Mouse (Mus musculus) heart, adult 11 months (tissue): ENCODE data around the gene Zfp511.

Experiments used
- DNase-seq: peaks from one replicate; pipeline ENCODE4 v3.0.0; 2022

The Zfp511 gene

DNA sequence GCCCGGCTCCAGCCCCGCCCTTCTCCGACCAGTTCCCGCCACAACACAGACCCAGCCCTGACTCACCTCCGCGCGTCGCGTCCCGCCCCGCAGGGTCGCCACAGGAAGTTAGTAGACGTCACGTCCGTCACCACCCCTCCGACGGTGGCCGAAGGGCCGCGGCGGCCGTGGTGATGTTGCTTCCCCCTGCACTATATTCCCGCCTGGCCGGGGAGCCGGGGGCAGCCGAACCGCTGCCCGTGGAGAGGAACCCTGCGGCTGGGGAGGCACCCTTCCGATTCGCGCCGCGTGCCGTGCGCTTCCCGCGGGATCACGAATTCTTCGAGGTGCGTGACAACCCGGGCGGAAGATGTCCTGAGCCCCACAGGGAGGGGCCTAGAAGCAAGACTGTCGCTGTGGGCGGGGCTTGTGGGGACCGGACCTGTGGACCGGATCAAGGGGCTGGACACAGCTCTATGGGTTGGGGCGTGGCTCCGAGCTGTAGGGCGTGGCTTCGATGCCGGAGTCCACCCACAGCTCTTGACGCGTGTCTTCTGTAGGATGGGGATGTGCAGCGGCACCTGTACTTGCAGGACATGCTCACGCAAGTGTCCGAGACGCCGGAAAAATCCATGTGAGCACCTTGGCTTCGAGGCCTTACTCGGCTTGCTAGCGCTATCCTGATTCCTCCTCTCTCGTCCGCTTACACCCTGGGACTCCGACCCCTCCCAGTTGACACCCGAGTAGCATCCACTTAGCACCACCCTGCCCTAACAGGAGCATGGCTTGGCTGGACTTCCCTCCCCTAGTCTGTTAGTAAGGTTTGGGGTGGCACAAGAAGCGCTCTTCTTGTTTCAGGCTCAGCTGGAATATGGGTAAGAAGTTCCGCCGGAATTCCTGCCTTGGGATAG, at the start of gene Zfp511, which contains the start of gene Tubgcp2:
Gene Zfp511 (plus strand): TSS at position 111 of the 890 bp plus-strand sequence.
Gene Tubgcp2 (minus strand): TSS at position 389 of the 890 bp plus-strand sequence.
- peak; percentile 100 for DNase-seq

DNA sequence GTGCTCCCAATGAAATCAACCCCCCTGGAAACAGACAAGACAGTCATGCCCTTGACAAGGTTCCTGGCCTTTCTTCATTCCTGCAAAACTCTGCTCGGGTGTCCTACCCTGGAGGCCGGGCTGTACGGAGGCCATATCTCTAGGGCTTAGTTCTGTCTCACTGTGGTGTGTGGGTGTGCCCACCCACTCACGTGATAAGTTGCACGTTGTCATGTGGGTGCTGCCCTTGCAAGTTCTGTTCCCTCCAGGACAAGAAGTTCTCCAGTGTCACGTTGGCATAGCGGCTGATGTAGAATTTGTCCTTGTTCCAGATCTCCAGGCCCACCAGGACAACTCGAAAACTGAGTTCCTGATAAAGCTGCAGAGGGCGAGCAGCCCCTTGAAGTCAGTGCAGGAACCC, 47.9 kb upstream of the Zfp511 start:
- no peak for DNase-seq

DNA sequence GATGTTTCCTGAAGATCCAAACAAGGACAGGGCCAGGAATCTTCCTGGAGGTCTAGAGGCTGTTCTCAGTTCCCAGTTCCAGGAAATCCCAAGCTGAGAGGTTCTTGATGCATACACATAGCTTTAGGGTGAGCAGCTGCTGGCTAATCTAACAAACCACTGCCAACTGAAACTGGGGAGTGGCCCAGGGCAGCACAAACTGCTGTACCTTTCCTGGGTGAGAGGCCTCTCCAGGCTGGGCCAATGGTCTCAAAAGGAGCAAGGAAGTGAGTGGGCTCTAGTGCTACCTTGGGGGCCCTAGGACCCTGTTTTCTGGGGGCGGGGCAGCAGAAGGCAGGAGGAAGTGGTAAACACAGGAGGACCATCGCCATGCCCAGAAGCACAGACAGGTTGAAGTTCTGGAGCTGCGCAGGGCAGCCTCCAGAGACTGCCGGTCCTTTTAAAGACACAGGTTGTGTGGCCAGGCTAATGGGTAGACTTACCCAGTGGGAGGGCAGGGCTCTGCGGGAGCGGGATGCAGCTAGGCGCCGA, 45.3 kb upstream of the Zfp511 start:
- DNase-seq, result no peak

DNA sequence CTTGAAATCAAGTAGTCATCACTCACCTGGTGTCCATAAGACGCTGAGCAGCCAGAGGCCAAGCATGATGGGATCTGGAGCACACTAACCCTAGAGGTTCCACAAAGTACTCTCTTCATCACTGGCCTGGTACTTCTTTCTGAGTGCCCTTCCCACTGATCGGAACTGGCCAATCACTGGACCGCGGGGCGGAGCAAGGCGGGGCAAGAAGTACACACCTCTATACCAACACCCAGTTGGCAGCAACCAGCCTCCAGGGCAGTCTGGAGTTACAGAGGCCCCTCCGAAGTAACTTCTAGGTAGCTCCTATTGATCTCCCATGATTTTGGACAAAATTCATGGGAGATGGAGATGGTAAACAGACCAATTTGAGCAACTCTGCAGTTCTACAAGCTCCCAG, 43.8 kb upstream of the Zfp511 start, which contains the start of gene Adam8:
Gene Adam8 (minus strand): TSS at position 157 of the 400 bp plus-strand sequence.
- no peak for DNase-seq

DNA sequence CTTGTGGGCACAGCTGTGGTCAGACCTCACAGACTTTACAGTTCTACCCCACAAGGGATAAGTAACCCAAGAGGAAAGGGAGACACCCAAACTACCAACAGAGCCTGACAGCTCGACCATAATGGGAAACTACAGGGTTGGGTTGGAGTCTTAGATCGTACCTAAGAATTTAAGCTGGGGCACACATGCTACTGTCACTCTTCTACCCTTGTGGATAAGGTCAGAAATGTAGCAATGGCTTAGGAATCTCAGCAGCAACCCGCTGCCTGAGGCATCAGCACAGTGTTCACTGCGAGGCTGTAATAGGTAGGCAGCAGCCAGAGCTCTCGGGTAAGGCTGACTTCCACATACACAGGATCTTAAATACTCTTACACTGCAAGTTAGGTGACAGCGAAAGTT, 42.7 kb upstream of the Zfp511 start:
- DNase-seq, result peak; percentile 61

DNA sequence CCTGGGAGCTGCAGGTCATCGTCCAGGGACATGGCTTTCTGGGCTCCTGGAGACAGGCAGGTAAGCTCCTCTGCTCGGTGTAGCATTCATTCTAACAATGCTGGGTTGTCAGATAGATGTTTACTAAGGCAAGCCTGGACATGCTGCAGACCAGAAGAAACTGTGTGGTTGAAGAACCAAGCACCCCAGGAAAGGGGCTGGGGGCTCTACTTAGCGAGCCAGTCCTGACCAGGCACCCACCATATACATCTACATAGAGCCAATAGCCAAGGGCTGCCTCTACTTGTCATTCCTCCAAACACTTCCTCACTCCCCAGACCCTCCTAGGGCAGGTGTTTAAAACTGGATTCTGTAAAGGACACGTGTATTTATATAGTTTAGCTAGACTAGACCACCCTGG, 42.0 kb upstream of the Zfp511 start:
- DNase-seq, result peak; percentile 70

DNA sequence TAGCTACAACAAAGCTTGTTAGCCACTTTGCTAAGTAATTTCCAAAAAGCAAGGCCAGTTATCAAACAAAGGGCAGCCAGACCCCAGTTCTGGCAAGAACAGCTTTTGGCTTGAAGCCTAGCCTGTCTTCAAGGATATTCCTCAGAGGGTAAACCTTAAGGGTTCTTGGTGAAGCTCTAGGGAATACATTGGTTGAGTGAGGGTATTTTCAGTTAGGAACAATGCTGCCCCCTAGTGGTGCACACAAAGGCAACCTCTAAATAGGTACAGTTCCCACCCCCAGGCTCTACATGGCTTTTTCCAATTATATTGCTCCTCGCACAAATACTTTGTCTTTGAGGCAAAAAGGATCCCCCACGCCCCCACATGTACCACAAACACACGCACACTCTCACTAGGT, 41.5 kb upstream of the Zfp511 start:
- DNase-seq, result peak; percentile 91

DNA sequence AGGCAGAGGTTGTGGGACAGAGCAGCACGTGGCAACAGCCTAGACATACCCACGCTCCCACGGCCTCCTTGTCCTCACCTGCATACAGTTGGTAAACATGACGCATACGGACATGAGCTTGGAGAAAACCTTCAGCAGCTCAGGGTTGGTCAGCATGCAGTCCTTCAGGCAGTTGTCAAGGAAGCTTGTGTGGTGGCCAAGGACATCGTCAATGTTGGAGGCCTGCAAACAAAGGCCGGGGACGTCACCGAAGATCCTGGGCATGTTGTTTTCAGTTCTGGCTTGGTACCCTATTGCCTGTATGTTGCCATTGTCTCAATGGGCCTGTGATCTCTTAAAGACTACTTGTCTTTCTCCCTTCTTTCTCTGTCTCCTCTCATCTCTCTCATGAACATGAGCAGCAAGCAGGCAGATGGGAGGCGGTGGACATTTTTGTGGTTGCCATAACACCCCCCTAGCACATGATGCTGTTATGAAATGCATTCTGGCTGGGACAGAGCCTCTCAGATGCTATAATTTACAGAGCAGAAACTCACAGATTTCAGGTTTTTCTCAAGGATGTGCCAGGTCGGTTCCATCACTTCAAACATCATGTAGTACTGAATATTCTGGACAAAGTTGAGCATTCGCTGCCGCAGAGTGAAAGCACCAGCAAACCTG, 37.4 kb upstream of the Zfp511 start:
- peak; percentile 71 for DNase-seq

DNA sequence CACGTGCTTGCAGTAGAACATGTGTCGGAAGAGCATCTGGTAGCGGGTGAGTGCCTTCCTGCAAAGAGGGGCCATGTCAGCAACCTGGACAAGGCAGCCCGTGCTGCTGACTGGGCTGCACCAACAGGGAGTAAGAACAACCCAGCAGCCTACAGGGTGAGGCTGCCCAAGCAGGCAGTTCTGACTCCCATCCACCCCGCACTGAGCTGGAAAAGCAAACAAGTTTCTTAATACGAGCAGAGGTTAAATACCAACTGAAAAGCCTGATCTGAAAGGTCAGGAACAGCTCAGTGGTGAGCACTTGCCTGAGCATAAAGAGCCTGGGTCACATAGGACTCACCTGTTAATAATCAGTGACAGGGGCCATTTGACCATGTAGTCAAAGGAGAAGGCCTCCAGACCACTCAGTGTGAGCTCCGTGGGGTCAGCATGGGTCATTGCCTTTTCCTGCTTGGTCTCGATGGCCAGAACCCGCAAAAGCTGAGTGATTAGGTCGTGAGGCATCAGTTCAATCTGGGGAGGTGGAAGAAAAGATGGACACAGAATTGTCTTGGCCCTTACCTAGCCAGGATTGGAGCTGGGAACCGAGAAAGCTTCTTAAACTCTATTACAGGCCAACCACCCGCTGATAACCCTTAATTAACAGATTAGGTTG, 35.0 kb upstream of the Zfp511 start:
- peak; percentile 53 for DNase-seq

DNA sequence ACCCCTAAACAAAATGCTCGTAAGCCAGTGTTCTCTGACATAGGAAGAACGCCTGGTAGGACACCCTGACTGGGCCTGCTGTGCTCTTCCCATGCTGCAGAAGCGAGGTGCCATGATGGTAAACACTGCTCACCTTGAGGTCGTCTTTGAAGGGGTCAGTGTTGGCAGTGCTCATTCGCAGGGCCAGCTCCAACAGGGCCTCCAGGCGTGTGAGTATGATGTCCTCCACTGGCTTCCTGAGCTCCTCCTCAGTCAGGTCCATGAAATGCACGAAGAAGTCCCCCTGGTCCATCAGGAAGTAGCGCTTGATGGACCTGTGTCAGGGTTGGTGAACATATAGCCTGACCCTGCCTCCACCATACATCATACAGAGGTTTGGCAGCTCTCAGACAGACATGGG, 31.5 kb upstream of the Zfp511 start:
- peak; percentile 80 for DNase-seq

DNA sequence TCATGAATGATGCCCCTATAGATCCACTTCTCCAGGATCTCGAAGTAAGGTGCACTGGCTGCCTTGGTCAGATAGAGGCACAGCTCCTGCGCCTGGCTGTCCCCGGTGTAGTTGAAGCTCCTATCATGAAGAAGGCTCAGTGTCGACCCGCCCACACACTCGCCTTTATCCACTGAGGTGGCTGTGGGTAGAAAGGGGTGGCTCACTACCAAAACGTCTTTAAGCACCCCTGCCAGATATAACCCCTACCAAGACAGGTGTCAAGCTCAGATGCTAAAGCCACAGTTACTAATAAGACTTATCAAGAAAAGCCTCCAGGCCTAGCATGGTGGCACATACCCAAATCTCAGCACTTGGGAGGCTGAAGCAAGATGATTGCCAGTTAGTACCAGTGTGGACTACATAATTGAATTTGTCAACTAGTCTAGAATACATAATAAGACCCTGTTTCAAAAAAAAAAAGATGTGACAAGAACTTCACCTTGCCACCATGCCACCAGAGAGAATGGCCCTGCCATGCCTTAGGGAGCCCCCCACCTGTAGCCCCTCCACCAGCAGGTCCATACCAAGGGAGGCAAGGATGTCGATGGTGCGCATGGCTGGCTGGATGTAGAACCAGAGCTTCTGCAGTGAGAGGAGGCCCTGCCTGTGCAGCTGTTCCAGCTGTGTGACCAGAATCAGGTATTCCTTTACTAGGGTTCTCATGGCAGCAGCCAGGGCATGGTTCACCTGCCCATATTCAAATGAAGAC, 29.2 kb upstream of the Zfp511 start:
- DNase-seq, result peak; percentile 73

DNA sequence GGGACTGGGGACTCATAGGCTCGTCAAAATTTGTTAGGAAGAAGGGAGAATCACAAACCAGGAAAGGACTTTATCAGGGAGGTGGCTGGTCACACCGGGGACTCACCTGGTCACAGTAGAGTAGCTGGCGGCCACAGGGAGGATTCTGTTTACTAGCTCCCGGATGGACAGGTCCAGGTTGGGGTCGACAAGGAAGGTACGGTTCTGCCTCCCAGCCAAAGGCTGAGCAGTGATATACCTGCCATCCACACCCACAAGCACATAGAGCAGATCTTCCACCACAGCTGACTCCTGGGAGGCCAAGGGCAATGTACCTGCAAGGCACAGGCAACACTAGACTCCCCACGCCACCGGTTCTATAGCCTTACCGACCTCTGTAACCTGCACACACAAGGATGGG, 28.4 kb upstream of the Zfp511 start:
- DNase-seq, result peak; percentile 64

DNA sequence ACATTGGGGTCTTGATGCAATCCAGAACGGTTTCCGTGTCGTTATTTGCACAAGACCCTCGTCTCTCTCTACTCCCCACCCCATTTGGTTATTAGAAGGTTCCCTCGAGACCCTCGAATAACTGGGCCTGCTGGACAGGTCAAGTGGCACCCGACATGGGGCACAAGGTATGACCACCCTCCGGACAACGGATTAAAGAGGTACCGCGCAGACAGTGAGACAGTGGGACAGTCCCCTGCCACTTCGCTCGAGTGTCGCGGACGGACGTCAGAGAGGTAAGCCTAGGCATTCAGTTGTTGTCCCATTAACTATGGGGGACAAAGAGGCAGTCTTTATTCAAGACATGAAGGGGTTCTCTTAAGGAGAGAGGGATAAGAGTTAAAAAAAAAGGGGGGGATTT, 24.9 kb upstream of the Zfp511 start:
- peak; percentile 60 for DNase-seq

DNA sequence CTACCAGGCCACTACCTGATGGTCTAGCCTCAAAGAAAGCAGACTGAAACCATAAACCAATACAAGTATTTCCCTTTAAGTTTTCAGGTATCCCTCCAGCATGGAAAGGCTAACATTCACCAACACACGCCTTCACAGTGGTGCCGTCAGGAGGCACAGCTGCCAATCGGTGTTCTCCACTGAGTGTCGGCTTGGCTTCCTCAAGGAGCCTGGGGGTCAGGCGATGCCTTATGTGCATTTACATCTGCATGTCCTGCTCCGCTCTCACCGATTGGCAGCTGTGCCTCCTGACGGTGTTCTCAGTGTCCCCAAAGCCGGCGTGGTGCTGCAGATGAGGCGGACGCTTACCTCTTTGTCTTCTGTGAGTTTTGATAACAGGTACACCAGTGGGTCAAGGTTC, 4.4 kb upstream of the Zfp511 start:
- peak; percentile 66 for DNase-seq

DNA sequence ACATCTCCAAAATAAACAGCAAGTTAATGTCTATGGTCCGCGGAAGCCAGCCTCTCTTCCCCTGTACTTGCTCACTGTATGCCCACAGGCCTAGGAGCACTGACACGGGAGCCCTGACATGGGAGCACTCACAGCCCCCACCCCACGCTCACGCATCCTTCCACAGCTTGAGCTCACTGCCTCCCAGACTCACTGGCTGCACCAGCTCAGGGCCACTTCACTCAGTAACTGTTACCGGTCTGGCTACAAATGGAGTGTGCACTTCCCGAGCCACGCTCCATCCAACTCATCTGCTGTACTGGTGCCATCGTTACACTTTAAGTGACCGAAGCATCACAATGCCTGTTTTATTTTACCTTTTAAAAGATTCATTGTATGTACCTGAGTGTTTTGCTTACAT, 3.8 kb upstream of the Zfp511 start:
- peak; percentile 72 for DNase-seq

DNA sequence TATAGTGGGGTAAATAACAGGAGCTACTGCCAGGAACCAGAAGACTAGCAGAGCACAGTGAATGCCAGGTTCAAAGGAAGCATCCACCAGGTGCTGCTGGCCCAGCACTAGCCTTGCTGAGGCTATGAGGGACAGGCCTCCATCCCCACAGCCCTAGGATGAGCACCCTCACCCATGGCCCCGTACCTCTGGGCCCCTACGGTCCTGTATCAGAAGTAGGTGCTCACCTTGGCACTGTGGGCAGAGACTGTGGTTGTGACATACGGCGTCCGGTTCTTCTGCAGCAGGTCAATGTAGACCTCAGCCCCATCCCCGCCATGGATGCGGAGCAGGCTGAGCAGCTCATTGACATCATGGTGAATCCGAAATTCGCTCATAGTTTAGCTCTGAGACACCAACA, 2.8 kb upstream of the Zfp511 start:
- DNase-seq, result peak; percentile 76

DNA sequence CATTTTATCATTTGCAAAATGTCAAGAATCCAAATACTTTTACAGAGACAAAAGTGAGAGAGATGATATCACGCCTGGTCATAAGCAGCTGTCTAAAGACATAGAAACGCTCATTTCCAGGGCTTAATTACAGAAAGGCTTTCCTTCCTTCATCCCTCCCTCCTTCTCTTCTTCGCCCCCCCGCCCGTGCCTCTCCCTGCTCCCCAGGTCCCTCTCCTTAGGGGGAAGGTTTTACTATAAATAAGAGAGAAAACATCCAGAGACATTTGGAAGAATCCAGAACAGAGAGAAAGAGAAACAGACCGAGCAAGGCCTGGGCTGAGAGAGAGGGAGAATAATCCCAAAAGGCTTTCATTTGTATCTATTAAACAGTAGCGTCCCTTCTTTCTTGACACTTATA, 735 bp upstream of the Zfp511 start:
- DNase-seq, result peak; percentile 74

DNA sequence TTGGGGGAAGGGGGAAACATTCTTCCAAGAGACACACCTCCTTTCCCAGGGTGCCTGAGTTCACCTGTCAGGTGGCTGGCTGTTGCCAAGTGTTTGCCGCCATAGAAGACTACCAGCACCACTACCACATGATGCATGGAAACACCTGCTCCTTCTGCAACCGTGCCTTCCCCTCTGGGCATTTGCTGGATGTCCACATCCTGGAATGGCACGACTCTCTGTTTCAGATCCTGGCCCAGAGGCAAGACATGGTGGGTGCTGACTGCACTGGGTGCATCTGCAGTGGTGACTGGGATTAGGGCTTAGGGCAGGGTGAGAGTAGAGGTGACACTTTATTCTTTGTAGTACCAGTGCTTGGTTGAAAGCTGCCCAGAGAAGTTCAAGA, 972 bp downstream of the Zfp511 start:
- DNase-seq, result peak; percentile 90

DNA sequence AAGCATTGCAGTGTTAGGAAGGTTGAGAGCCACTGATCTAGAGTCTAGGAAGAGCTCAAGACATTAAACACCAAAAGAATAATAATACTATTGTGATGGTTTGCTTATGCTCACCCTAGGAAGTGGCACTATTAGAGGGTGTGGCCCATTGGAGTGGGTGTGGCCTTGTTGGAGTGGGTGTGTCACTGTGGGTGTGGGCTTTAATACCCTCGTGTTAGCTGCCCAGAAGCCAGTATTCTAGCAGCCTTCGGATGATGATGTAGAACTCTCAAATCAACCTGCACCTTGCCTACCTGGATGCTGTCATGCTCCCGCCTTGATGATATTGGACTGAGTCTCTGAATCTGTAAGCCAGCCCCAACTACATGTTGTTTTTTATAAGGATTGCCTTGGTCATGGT, 6.5 kb downstream of the Zfp511 start:
- DNase-seq, result peak; percentile 67

DNA sequence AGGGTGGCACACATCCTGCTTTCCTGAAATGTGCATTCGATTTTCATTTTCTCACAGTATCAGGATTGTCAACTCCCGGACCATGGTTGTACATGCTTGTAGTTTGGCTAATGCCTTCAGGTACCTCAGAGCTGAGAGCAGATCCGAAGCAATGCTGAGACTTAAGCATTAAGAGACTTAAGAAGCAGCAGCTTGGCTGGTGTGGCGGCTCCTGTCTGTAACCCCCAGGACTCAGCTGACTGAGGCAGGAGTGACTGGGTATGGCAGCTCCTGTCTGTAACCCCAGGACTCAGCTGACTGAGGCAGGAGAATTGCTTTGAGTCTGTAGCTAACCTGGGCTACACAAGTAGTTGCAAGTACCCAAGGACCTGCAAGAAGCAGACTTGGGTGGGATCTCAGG, 9.4 kb downstream of the Zfp511 start:
- peak; percentile 66 for DNase-seq

DNA sequence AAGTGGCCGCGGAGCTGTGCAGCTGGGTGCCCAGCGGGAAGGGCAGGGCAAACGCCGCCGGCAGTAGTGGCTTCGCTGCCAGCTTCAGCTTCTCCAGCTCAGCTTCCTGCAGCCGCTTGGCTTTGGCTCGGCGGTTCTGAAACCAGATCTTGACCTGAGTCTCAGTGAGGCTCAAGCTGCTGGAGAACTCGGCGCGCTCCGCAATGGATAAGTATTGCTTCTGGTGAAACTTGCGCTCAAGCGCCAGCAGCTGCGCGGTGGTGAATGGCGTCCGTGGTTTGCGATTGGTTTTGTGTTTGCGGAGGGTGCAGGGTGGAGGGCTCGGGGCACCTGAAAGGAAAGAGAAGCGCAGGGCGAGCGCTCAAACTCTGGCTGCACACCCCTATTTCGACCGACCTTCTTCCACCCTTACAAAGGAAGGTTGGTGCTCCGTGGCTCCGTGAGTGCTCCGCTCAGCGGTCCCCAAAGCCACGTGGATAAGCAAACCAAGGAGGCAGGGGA, 11.7 kb downstream of the Zfp511 start:
- no peak for DNase-seq

DNA sequence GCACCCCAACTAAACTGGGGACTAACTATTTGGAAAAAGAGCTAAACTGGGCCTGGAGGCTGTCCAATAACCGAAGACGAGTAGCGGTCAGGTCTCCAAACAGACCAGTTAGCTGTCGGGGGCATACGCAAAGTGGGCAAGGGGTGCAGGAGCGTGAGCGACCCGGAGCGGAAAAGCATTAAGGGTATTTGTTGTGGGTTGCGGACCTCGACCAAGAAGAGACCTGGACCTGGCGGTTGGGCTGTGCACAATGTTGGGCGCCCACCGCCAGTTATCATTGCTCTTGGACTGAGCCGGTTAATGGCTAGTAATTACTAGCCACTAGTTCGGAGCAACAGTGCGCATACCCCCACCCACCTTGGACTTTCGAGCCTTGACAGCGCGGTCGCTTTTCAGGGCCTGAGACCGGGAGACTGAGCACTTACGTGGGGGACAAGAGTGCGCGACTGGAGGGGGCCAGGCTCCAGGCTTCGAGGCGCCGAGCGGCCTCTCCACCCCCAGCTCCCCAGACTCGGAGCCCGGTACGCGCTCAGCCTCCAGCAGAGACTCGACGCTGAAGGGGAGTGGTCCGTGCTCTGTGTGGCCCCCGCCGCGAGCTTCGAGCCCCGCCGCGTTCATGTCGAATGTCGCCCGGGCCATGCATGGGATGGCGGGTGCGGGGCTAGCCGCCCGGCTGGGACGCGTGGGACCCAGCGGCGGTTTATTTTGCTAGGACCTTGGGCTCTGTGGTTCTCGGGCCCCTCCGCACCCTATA, 12.3 kb downstream of the Zfp511 start, which contains the start of gene Msx3:
Gene Msx3 (minus strand): TSS at position 729 of the 754 bp plus-strand sequence.
- no peak for DNase-seq
